Mouse (Mus musculus) left cerebral cortex, postnatal 10 days (tissue): Measurements from ENCODE around the gene Lrrc74a. TPM values are rescaled to one million over a fixed set of nuclear protein-coding genes. Genes with fewer than 3 reads are reported as not detected.

Experiments
- DNase-seq, 2 experiments: peaks; one replicate each; pipeline ENCODE4 v3.0.0; 2021 to 2022; ENCODE audit warnings: low spot score in 2 of 2, mixed read lengths in 1 of 2; ENCODE audit errors: extremely low spot score in 1 of 2
- intact Hi-C: fragments of 180-260 bp; cut with DNase I; formaldehyde crosslinking; loops from one replicate; pipeline ENCODE4 v1.15.1; 2025
- total RNA-seq, 2 experiments: library from RNA; stranded (reverse); gene quantifications; 2 replicates each; pipeline ENCODE4 v1.2.3; 2021

The Lrrc74a gene
- total RNA-seq, 2 experiments from 2014 or later: not detected

- intact Hi-C loops: no loop called here
- DNase-seq: peak in 1 of 2 experiments; percentile 34
These were observed 78.6 kb downstream of the Lrrc74a start for GRCm38 (mm10) chr12:86812782-86813181.

Other genes with a start within 250 kb of the Lrrc74a start
- 100 to 1,000 TPM in 1 of 2 experiments, 10 to 100 TPM in 1; 92.6 to 100 TPM for gene Vash1, start 55.7 kb upstream of the Lrrc74a start, total RNA-seq
- gene Angel1, start 7.9 kb upstream of the Lrrc74a start, total RNA-seq: 1 to 10 TPM; 9.0 to 9.8 TPM
- gene Irf2bpl, start 150.4 kb downstream of the Lrrc74a start, total RNA-seq: 10 to 100 TPM; 86.4 to 89.5 TPM
- gene Cipc, start 212.7 kb downstream of the Lrrc74a start, total RNA-seq: 10 to 100 TPM; 59.9 to 61.9 TPM